Mouse (Mus musculus) kidney, adult 11 months (tissue): ENCODE measurements at regions not wholly inside any gene's neighbourhood (a gene's known extent, or its start where the extent isn't known, plus 50 kb on each side); places are given as distances from the start of the nearest gene placed in this dataset.

ENCODE experiments used
- DNase-seq: peaks from one replicate; pipeline ENCODE4 v3.0.0; 2022

DNA sequence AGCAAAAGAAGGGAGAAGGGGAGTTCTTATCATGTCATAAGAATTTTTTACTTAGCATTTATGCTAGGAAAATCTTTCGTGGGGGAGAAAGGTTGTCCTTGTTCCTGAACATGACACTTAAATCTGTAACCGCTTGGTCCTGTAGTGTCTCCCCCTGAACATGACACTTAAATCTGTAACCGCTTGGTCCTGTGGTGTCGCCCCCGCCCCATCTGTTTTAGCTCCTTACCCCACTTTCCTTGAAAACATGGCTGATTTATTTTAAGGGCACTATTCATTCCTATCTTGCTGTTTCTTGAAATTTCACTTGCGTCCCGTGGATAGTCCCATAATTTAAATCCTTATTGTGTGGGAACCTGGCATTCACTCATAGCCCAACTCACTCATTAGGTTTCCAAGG lies 82.2 kb downstream of the Rap2a start:
- no peak for DNase-seq

DNA sequence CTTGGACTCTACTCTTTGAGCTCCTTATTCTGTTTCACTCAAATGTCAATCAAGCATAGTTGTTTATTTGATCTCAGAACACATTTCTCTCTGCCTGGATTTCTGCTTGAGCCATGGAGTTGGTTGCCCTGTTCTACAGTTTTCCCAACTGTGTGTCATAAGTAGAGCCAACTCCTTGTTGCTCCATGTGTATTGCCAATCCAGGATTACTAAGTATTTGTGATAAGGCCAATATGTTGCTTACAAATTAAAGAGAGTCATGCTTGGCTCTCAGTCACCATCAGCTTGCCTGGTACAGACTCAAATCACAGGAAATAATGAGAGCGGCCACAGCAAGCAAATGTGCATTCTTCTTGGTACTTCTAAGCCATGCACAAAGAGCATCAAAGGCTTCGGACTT lies 82.7 kb downstream of the Rap2a start:
- DNase-seq = no peak

GRCm38 (mm10) chr14:120566945-120567344 lies 88.7 kb downstream of the Rap2a start:
- no peak for DNase-seq

- no peak for DNase-seq
Observed at GRCm38 (mm10) chr14:120568054-120568453, 89.8 kb downstream of the Rap2a start.

- no peak for DNase-seq
Observed at GRCm38 (mm10) chr14:120572238-120572637, 94.0 kb downstream of the Rap2a start.

DNA sequence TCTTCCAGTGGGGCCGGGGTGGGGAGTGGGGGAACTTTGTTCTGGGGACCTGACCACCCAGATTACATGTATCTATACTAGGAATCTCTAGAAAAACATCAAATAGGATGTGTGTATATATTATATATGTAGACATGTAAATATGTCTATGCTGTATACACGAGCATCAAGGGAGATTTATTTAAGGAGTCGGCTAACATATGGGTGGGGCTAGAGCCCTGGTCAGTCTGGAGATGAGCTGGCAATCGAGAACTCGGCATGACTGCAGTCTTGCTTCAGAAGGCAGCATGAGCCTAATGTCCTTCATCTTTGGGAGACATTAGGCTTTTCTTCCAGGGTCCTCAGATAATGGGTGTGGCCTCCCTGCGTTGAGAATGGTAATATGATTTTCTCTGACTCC lies 97.0 kb downstream of the Rap2a start:
- no peak for DNase-seq

DNA sequence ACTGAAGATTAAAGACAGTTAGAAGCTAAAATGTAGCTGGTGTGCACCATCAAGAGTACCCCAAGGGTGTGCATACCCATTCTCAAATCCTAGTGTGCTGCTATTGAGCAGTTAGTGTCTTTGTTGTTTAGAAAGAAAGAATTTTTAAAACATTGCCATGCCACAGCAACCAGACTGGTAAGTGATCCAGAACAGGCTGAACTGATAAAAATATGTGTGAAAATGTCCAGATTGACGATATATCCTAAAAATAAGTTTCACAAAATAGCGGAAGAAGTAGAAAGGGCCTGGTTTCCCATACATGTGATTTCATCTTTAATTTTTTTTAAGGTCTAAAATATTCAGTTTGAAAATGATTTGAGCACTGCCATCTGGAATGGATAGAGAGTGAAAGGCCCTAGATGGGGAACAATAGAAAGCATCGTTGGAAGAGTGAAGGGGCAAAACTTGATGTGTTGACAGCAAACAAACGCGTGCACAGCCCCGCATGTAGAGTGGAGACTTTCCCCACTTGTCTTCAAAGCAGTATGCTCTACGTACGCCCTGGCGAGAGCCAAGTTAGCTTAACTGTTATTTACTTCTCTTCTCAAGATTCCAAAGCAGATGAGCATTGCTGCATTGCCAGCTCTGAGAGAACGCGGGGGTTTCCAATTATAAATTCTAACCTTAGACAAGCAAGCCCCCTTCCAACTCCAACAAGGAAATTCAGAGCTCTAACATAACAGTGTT lies 100.3 kb downstream of the Rap2a start:
- no peak for DNase-seq

DNA sequence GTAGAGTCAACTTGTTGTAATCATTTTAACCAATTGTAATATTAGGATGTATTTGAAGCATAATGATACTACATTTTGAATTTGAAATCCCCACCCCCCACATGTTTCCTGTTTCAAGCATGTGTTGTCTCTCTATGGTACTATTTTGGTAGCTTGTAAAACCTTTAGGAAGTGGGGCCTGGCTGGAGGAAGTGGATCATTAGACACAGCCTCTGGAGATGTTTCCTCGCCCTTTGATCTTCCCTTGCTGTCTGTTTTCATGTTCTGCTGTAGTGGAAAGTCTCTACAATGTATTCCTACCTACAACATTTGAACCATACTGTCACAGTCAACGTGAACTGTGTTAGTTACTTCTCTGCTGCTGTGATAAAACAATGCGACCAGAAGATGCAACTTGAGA lies 105.6 kb downstream of the Rap2a start:
- no peak for DNase-seq

DNA sequence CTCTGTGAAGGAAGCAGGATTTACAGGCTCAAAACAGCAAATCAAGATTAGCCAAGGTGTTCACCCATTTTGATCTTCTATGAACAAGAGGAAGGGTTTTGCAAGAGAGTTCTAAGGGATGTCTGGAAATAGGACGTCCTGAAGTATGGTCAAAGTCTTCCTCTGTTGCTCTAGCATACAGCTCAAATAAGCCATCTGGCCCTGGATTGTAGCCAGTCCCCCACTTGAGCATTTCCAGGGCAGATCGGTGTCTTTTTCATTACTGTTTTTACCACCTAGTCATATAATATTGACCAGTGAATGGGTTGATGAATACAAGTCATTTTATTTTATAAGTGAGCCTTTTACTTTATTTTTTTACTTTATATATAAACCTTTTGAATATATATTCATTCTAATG lies 113.9 kb downstream of the Rap2a start:
- no peak for DNase-seq

DNA sequence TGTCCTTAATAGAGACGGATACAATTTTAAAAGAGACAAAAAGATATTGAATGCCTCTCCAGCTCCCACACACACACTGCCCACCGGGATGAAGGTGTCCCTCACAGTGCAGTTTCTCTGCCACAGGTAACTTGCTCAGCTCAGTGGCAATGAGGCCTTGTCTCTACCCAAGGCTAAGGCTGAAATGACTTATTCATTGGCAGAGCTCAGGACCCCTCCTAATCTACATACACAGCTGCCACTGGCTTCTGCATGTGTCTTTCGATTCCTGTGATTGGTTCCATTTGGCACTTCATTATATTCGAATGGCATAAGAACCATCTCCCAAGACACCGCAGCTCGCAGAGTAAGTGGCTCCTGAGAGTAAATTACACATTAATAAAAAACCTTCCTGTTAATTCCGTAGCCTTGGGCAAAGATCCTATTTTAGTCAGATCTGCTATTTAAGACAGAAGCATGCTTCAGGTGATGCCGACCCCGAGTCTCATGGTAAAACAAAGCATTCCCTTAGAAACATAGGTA lies 122.2 kb downstream of the Rap2a start:
- no peak for DNase-seq

GRCm38 (mm10) chr14:120601510-120601909 lies 123.3 kb downstream of the Rap2a start:
- DNase-seq = no peak

GRCm38 (mm10) chr14:120603849-120604492 lies 125.7 kb downstream of the Rap2a start:
- DNase-seq = no peak

GRCm38 (mm10) chr14:120607801-120608200 lies 129.6 kb downstream of the Rap2a start:
- DNase-seq = no peak

DNA sequence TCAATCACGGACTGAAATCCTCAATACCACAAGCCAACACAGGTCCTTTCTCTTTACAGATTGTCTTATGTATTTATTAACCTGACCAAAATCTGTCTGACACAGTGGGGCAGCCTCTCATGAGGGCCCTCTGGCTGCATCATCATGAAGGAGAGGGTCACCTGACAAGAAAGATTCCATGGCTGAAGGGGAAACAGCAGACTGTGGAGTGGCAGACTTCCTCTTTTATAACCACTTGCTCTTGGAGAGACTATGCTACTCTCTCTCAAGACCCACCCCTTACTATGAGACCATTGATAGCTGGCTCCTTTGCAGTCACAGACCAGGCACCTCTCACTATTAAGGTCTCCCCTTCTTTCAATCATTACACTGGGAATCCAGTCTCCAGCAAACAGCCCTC lies 133.1 kb downstream of the Rap2a start:
- no peak for DNase-seq

- DNase-seq = peak; percentile 17
Observed at GRCm38 (mm10) chr14:120626223-120626935, 148.1 kb downstream of the Rap2a start.

DNA sequence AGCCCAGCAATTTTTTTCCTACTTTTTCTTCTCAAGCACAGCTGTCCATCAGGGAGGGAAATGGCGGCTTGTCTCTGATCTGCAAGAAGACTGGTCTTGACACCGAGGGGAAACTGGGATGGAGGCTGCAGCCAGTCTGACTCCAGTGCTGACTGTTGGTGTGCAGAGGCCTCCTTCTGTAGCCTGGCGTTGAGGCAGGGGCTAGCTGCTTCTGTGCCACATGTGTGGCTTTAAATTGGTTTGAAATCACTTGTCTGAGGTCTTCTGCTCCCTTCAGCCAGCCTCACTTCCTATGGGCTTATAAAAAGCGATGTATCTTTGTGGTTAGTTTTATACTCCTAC lies 148.7 kb downstream of the Rap2a start:
- DNase-seq = no peak

- DNase-seq = no peak
Observed at GRCm38 (mm10) chr14:120632771-120633170, 154.5 kb downstream of the Rap2a start.

DNA sequence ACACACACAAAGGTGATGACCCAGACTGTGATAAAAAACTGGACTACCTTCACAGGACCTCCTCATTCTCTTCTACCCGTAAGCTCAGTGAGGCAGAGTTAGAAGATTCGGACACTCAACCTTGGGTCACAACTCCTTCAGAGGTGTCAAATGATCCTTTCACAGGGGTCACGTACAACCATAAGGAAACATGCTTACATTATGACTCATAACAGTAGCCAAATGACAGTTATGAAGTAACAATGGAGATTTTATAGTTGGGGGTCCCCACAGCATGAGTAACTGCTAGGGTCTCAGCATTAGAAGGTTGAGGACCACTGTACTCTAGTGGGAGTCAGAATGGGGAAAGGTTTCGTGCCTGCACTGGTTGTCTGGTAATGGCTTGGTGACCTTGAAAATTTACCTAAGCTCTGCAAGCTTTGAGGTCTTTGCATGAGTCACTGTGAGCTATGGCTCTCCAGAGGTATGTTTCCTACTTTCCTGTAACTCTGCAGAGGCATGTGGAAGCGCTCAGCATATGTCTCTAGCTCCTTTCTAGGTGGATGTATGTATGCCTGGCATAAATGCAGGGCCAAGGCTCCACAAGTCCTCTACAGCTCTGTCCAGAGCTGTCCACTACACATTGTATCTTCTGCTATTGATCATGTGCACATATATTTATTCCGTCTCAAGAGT lies 158.6 kb downstream of the Rap2a start:
- DNase-seq = no peak

- DNase-seq = no peak
Observed at GRCm38 (mm10) chr14:120637486-120638125, 159.4 kb downstream of the Rap2a start.

- no peak for DNase-seq
Observed at GRCm38 (mm10) chr14:120642591-120642990, 164.3 kb downstream of the Rap2a start.

- DNase-seq = no peak
Observed at GRCm38 (mm10) chr14:120652034-120652433, 173.8 kb downstream of the Rap2a start.

GRCm38 (mm10) chr14:120660321-120660781 lies 182.1 kb downstream of the Rap2a start:
- peak; percentile 21 for DNase-seq

GRCm38 (mm10) chr14:120661111-120661510 lies 182.9 kb downstream of the Rap2a start:
- DNase-seq = no peak
